Mouse (Mus musculus) gastrocnemius, adult 8-10 months (tissue): ENCODE results near the gene Ssna1. TPM values are rescaled to one million over a fixed set of nuclear protein-coding genes. Genes with fewer than 3 reads are reported as not detected.
A peak's percentile ranks its signal among the peaks of the same experiment; 100 is the strongest.

Experiments
- DNase-seq, 2 experiments: peaks; one replicate each; pipeline ENCODE4 v3.0.0; 2022; ENCODE audit warnings: low spot score in 2 of 2
- total RNA-seq, 4 experiments: library from RNA; stranded (reverse); gene quantifications; 2 replicates each; pipeline ENCODE4 v1.2.4; 2022

Gene Ssna1
- total RNA-seq, 4 experiments from 2014 or later = 29.0 to 36.4 (median 31.2) TPM

DNA sequence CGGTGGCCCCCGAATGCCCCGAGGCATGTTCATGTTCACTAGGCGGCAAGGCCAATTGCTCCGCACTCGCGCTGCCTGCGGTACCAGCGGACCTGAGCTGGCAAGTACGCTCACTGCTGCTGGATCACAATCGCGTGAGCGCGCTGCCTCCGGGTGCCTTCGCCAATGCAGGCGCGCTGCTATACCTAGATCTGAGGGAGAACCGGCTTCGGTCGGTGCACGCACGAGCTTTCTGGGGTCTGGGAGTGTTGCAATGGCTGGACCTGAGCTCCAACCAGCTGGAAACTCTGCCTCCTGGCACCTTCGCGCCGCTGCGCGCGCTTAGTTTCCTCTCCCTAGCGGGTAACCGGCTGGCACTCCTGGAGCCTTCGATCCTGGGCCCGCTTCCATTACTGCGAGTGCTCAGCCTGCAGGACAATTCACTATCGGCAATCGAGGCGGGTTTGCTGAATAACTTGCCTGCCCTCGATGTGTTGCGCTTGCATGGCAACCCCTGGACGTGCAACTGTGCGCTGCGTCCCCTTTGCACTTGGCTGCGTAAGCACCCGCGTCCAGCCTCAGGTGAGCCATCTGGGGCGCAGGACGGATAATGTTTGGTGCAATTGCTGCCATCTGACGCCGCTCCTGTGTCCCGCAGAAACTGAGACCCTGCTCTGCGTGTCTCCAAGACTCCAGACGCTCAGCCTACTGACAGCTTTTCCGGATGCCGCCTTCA is 18.0 kb upstream of the Ssna1 start:
- DNase-seq = no peak

DNA sequence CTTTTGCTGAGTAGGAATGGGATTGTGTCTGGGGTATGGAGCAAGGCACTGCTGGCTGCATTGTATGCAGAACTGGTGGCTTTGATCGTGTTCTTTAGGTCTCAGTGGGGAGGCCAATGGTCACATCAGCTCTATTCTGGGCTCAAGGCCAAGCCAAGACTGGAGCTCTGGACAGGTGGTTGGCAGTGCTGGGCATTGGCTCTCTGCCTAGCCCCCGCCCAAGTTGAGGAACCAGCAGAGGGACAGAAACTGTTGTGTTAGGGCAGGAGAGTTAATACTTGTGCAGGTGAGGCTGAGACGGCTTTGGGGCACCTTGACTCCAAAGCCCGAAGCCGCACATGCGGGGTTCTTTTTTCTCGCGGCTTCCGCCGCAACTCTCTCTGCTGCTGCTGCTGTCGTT is 17.4 kb upstream of the Ssna1 start, which contains the start of gene Lrrc26:
Gene Lrrc26 (plus strand): TSS at position 265 of the 400 bp plus-strand sequence.
- no peak for DNase-seq

DNA sequence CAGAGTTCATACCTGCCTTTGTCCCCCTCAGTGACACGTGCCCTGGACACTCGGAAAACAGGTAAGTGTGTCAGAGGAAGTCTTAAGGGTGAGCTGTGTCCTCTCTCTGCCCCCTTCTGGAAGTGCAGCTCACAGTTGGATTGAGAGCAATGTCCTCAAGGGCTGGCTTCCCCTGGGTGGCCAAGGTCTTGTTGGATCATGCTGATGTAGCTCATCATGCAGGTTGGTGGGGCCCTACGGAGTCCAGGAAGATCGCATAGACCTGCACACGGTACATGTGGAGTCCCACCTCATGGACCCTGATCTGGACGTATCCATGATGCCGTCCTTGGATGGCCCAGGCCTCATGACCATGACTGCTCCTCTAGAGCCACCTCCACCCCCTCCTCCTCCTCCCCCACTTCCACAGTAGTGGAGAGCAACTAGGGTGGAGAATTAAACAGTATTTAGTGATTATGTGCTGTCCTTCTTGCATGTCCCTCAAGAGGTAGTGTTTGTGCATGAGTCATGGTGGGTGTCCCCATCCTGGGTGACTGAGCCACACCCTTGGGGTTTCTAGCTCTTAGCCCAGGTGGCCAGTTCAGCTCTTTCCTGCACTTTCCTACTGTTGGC is 16.6 kb upstream of the Ssna1 start:
- DNase-seq = no peak

DNA sequence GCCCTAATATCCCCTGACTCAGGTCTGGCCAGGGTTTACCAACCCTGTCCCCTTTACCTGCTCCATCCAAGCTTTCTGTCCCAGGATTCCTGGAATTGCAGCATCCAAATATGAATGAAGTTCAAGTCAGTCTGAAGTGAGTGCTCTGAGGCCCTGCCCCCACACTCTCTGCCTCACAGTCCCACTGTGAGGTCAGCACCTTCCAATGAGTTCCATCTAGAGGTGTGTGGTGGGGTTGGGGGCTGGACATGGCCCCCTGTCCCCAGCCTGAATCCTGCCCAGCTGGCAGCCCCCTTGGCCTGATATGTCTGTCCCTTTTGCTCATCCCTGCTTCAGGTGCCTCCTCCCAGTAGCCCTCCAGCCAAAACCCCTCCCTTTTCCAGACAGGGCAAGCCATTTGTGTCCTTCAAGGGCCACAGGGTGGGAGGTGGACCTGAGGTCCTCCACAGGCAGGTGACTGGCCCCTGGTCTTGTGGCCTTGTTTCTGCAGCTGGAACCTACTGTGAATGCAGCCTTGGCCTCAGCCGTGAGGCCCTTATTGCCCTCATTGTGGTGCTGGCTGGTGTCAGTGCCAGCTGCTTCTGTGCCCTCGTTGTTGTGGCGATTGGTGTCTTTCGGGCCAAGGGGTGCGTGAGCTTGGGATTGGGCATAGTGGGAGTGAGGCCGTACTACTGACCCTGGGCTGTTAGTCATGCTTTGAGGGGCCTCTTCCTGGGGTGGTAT is 15.8 kb upstream of the Ssna1 start, which contains the start of gene Tmem210:
Gene Tmem210 (plus strand): TSS at position 219 of the 723 bp plus-strand sequence.
- no peak for DNase-seq

DNA sequence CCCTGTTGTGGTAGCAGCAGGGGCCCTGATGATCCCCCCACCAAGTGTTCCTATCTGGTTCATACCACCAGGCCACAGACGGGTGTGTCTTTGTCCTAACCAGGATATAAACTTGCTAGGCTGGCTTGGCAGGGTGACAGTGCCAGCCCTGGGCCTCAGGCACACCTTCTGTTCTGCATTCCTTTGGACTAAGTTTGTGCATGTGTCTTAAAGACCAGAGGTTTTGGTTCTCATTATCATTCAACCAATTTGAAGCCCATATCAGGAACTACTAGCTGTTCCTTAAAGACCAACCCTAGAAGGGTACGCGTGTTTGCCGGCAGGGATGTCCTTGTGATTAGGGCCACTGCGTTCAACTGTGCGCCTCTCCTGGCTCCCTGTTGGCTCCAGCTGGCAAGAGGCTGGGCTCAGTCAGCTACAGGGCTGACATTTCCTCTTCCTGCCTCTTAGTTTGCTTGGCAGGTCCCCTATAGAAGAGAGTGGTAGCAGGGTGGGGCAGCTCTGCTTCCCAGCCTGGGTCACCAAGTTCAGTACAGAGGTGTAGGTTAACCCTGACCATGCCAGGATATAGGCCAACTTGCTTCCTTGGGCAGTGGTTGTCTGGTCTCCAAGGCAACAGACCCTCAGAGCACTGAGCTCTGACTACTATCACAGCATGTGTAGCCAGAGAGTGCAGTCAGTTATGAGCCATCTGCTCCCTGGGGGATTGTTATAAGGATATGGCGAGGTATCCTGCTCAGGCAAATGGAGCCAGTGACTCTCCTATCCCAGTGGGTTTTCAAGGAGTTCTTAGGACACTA is 14.8 kb upstream of the Ssna1 start:
- no peak for DNase-seq

DNA sequence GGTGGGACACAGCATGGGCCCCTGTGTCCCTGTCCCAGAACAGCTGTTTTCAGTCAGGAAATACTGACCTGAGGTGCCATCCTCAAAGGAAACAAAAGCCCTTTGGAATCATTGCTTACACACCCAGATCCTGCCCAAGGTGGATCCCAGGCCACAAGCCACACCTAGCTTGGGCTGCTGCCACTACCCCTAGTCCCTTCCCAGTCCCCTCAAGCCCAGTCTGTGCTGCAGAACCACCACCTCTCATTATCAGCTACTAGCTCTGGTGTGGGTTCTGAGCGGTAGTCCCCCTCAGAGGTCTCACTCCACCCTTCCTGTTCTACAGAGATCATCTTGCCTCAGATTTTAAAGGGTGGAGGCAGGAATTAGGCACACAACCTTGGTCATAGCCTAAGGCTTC is 14.1 kb upstream of the Ssna1 start:
- no peak for DNase-seq

DNA sequence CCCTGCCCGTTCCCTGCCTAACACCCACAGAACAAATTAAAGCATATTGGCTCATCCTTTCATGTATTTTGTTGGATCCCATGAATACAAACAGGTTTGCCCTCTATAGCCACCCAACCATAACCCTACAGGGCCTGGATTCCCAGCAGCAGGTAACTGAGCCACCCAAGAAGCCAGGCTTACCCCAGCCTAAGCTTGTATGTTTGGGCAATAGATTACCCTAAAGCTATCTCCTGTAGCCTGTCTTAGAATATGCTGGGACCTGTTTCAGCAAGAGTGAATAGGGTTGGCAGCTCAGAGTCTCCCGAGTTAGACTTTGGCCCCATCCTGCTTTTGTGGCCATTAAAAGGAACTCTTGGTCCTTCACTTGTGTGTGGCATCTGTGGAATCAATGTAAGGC is 13.3 kb upstream of the Ssna1 start:
- no peak for DNase-seq

DNA sequence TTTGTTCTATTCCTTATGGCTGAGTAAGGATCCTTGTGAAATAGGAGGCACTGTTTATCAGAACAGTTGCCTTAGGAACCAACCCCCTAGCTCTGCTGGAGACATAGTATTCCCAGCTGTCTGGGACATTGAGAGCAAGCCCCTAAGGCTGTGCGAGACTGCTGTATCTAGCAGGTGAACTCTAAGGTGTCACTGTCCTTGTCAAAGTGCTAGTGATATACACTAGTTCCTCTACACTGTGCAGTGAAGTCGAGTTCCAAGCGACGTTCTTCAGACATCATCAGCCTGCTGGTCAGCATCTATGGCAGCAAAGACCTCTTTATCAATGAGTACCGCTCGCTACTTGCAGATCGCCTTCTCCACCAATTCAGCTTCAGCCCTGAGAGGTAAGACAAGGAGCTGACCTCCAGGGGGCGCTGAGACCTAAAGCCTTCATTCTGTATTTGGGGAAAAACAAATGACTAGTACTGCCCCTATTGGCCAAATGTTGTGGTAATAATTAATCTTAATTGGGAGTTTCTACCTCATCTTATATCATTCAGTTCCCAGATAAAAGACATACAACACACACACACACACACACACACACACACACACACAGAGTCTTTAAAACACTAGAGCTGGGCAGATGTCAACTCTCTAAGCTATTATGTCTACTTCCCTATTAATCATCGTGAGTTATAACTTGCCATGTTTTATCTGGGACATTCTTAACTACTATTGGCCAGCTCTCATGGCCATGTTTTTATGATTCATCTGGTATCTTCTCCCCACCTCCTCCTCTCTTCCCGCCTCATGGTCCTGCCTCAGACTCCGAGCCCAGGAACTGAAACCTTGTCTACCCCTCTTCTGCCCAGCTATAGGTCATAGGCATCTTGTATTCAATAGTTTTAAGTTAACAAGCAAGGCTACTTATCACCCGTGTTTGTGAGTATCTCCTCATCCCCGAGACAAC is 7.0 kb upstream of the Ssna1 start:
- peak in 1 of 2 experiments; percentile 59 for DNase-seq

DNA sequence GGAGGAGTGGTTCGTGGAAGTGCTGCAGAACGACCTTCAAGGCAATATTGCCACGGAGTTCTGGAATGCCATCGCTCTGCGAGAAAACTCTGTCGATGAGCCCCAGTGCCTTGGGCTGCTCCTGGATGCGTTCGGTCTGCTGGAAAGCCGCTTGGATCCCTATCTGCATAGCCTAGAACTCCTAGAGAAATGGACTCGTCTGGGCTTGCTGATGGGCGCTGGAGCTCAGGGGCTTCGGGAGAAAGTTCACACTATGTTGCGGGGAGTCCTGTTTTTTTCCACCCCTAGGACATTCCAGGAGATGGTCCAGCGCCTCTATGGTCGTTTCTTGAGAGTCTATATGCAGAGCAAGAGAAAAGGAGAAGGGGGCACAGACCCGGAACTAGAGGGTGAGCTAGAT is 772 bp upstream of the Ssna1 start:
- DNase-seq = no peak

DNA sequence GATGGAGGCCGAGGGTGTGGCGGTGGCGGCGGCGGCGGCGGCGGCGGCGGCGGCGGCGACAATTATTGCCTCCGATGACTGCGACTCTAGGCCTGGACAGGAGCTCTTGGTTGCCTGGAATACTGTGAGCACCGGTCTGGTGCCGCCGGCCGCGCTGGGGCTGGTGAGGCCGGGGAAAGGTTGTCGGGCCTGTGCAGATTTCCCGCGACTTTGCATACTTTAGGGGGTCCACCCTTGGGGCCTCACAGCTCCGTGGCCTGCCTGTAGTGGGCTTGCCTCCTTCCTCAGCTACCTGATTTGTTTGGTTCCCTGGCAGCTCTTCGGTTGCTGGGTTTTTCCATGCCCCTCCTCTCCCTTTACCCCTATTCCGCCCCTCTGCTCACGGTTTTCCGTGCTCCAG is 277 bp upstream of the Ssna1 start:
- DNase-seq = no peak

DNA sequence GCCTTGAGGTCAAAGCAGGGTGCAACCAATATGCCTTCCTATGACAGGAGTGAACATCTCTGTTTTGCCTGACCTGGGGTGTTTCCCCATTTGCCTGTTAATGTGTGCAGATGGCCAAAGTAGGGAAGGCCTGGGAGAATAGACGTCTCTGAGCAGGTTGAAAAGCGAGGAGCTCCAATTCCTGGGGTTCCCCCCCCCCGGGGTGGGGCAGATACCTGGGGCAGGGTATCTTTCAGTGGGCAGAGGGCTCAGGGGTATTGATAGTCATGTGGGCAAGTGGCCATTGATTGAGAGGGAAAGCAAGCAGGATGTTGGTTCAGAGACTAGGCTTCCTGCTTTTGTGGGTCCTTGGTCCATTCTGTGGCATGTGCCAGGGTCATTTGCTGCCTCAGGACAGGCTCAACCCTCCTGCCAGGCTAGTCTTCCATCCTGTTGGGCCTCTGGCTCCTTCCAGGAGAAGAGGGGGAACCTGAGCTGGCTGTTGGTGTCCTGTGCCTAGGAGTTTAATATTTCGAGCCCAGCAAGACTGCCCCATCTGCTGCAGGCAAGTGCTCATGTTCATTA is 4.4 kb downstream of the Ssna1 start:
- DNase-seq = no peak

DNA sequence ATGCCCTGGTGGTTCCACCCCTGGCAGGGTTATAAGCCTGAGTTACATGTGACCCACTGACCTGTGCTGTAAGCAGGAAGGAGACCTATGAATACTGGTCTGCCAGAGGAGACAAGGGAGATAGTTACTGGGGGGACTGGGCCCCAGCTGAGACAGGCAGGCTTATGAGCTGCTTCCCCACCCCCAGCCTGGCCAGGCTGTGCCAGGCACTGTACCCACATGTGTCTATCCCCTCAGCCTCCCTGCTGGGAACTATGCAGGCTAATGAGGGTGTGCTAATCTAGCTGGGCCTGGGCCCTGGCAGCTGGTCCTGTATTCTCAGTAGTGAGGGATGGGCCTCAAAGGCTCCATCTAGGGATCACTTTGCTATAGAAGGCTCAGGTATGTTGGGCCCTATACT is 5.0 kb downstream of the Ssna1 start:
- no peak for DNase-seq

DNA sequence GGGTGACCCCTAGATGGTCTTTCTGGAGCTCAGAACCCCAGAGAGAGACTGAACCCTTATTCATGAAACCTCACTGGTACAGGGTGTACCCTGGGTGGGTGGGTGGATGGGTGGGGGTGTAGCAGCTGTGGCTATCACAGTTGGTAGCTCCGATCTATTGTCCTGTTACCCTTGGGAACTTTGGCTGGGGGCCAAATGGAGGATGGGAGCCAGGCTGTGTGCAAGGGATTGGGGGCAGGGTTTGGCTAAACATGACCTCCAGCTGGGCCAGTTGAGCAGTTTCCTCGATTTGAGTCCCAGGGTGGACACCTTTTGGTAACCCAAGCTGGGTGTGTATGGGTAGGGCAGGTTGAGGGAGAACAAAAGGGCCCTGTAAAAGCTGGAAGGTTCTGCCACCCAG is 5.5 kb downstream of the Ssna1 start:
- DNase-seq = no peak

DNA sequence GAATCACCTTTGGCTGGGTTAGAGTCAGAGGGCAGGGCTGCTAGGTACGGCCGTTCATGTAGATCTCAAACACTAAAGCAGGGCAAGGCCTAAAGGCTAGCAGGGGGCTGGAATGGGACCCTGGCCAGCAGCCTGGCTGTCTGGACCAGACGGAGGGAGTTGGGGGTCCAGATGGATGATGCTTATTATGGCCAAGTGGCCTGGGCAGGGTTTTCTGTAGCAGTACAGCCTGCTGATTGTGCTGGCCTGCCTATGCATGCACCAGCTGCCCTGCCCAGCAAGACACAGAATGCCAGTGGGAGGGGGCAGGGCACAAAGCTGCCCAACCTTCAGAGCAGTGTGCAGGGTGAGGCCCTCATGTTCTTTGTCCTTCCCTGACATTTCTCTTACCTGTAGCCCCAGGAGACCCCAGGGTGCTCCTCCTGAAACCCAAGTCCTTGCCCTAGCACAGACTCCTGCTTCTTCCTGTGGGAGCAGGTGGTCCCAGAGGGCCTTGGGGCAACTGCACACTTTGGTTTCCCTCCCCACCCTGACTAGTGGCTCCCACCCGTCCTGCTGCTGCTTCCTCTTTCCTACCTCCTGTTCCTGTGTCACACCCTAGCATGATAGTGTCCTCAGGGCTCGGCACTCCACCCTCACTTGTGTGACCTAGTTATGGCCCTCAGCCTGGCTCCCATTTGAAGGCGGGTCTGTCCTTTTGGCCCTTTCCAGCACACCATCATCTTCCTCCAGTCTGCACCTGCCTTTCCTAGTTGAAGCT is 6.2 kb downstream of the Ssna1 start:
- DNase-seq = no peak

DNA sequence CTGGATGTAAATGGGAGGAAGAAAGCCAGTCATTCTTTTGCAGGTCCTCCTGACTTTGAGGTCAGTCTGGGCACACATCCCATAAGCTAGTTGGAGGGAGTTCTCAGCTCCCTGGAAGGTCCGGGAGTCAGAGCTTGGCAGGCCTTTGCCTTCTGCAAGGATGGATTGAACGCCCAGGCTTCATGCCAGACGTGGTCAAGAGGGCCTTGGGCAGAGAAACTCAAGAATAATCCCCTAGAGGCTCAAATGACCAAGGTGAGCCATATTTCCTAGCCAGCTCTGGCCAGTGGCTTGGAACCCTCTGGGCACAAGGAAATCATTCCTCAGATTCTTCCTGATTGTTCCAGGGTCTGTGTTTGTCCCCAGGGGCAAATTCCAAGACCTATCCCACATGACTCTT is 7.4 kb downstream of the Ssna1 start:
- DNase-seq = no peak

DNA sequence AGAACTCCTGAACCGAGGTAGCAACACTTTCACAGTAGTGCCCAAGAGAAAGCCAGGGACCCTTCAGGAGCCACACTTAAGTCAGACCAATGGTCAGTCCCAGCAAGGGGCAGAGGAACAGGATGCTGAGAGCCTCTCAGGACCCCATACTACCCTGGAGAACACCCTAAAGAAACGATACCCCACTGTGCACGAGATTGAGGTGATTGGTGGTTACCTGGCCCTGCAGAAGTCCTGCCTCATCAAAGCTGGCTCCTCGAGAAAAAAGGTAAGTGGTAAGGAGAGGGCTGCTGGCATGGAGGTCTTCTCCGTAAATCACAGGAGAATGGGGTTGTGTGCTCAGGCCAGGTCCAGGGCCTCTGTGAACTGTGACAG is 8.0 kb downstream of the Ssna1 start:
- DNase-seq = no peak

DNA sequence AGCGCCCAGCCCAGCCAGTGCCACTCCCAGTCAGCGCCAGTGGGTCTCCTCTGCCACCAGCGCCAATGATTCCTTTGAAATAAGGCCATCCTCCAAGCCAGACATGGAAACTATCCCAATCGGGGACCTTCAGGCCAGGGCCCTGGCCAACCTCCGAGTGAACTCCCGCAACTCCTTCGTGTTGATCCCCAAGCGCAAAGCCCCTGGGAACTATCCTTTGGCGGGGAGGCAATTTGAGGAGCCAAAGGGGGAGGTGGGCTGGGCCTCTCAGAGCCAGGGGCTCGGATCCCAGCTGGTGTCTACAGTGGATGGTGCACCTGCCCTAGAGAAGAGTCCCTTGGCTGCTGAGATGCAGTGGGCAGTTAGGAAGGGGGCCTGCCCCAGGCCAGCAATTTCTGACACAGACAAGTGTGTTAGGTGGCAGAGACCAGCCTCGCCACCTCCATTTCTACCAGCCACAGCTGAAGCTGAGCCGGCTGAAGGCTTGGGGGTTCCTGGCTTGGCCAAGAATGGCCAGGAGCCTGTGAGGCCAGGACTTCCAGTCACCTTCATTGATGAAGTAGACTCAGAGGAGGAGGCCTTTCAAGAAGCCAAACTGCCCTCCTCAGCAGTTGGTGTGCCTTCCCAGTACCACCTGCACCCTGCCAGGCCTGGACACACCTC is 8.5 kb downstream of the Ssna1 start:
- DNase-seq = no peak

DNA sequence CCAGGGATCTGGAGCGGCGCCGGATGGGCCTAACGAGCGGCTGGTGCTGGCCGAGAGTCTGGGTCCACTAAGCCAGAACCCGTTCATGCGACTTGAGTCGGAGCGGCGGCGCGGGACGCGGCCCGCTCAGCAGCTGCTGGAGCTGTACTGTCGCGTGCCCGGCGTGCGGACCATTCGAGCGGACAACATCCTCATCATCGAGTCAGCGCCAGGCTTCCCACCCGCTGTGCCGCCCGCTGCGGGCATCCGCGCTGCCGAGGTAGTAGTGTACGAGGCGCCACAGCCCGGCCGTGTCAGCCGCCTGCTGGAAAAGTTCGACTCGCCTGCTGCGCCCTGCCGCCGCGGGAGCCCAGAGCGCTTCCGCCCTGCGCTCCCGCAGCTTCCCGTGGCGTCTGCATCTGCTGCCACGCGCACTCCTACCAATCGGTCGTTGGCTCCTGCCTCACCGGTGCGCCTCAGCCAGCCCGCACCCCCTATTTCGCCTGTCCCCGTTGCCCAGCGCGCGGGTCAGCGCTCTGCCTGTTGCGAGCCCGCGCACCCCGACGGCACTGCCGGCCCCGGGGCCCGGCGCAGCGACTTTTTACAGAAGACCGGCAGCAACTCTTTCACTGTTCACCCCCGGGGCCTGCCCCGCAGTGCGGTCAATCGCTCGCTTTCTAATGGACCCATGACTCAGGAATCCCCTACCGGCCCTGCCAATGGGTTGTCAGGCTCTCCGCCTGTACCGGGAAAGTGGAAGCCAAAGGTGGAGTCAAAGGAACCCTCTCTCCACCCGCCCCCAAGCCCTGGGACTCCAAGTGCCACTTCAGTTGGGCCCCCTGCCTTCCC is 9.2 kb downstream of the Ssna1 start:
- DNase-seq = no peak
